Mouse (Mus musculus): ENCODE results near the gene Fam178b.

- TF ChIP-seq CTCF (conservative IDR thresholded peaks at IDR 0.05; ENCODE audit: low read length) (no peak), POU5F1 (IDR thresholded peaks at IDR 0.05; ENCODE audit: borderline replicate concordance, low read length) (no peak)
These were observed 151.5 kb downstream of the Fam178b start for GRCm38 (mm10) chr1:36531461-36531860.

Measured in E14TG2a.4 (cell line).